Mouse (Mus musculus) forebrain, embryonic 12.5 days (tissue): ENCODE measurements at regions not wholly inside any gene's neighbourhood (a gene's known extent, or its start where the extent isn't known, plus 50 kb on each side); places are given as distances from the start of the nearest gene placed in this dataset.
A peak's percentile ranks its signal among the peaks of the same experiment; 100 is the strongest.

Experiments
- ATAC-seq: fragments of 200-750 bp; cut with Nextera tagmentation; 2 replicates; pipeline ENCODE4 v1.8.0; 2017; ENCODE audit warnings: moderate TSS enrichment; ENCODE audit not compliant: low FRiP score
- H3K27ac ChIP-seq: fragments of 300-500 bp; sonication (generic); 2 replicates; pipeline ENCODE4 v1.5.1; 2016; ENCODE audit warnings: mild to moderate bottlenecking
- H3K27me3 ChIP-seq: fragments of 300-500 bp; sonication (generic); 2 replicates; pipeline ENCODE4 v1.6.1; 2016; ENCODE audit warnings: mild to moderate bottlenecking
- H3K36me3 ChIP-seq: fragments of 300-500 bp; sonication (generic); replicated peaks from 2 replicates; pipeline ENCODE4 v1.6.1; 2016; ENCODE audit warnings: mild to moderate bottlenecking
- H3K4me1 ChIP-seq: fragments of 300-500 bp; sonication (generic); 2 replicates; pipeline ENCODE4 v1.6.1; 2016
- H3K4me2 ChIP-seq: fragments of 300-500 bp; sonication (generic); 2 replicates; pipeline ENCODE4 v1.6.1; 2016; ENCODE audit warnings: mild to moderate bottlenecking, moderate library complexity
- H3K4me3 ChIP-seq: fragments of 300-500 bp; sonication (generic); replicated peaks from 2 replicates; pipeline ENCODE4 v1.5.1; 2016; ENCODE audit warnings: mild to moderate bottlenecking
- H3K9ac ChIP-seq: fragments of 300-500 bp; sonication (generic); 2 replicates; pipeline ENCODE4 v1.6.1; 2016; ENCODE audit warnings: mild to moderate bottlenecking
- H3K9me3 ChIP-seq: fragments of 300-500 bp; sonication (generic); 2 replicates; pipeline ENCODE4 v1.6.1; 2016
- WGBS: fragments of 180-500 bp; shearing (Covaris S2); methylation state at CpG from one replicate; pipeline ENCODE4 v1.1.7; 2016; 5-methylcytosine and 5-hydroxymethylcytosine counted together

DNA sequence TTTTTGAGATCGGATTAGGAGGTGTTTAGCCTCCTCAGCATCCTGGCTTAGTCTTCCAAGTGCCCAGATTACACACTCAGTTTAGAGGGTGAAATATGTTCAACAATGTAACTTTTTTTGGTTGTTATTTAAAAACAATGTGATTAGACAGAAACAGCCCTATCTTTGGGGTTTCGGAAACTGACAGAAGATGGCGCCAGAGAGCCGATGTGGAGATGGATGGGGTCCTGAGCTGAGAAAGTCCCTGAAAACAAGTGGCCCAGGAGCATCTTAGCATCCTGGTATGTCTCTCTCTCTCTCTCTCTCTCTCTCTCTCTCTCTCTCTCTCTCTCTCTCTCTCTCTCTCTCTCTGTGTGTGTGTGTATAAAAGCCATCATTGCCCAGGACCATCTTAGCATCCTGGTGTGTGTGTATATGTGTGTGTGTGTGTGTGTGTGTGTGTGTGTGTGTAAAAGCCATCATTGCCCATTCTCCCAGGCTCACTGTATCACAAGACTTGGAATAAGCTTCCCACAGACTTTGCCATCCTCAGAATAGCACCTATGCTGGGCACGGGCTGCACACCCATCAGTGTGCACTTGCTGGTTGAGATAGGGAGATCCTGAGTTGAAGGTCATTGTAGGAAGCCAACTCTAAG lies 84.2 kb upstream of the Fam174b start:
- Histone ChIP-seq H3K4me2 (no peak overlapping the region), H3K4me1 (peaks cover 5% of the 10 kb centered on the region; the same call in 1 of the 2 replicates), H3K27me3 (peaks cover 13% of the 10 kb centered on the region; the same call in 1 of the 2 replicates), H3K4me3 (no peak overlapping the region), H3K36me3 (no peaks in the 10 kb centered on the region), H3K9me3 (no peaks in the 10 kb centered on the region), H3K27ac (no peak overlapping the region), H3K9ac (no peak overlapping the region)
- peak; percentile 61; the same call in 1 of the 2 replicates for ATAC-seq
- 26% methylated on average over 5 of the region's 5 CpGs for WGBS

- WGBS = 39% methylated on average over 12 of the region's 12 CpGs
- Histone ChIP-seq H3K9me3 (no peaks in the 10 kb centered on the region), H3K27me3 (peaks cover 13% of the 10 kb centered on the region; the same call in 1 of the 2 replicates), H3K4me3 (no peak overlapping the region), H3K27ac (no peak overlapping the region), H3K4me1 (peaks cover 5% of the 10 kb centered on the region; the same call in 1 of the 2 replicates), H3K9ac (no peak overlapping the region), H3K4me2 (no peak overlapping the region), H3K36me3 (no peaks in the 10 kb centered on the region)
- ATAC-seq = peak; percentile 51; the same call in 1 of the 2 replicates
Measured at GRCm38 (mm10) chr7:73654193-73654871, 85.8 kb upstream of the Fam174b start.

DNA sequence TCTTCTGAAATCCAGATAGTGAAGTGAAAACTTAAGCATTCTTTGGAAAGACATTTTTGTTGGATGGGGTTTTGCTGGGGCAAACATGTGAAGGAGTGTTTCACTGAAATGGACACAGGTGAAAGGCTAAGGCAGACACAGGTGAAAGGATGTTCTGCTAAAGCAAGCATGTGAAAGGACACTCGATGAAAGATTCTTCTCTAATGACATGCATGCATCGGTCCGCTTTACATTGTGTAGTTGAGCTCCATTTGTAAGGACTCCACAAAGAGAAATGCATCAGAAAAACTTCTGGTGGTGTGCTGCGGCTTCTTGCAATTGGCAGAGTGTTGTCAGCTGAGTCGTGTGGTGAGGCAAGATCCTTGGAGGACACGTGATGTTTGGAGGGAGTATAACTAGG lies 89.2 kb upstream of the Fam174b start:
- H3K36me3 ChIP-seq = no peaks in the 10 kb centered on the region
- H3K4me1 ChIP-seq = peaks cover 9% of the 10 kb centered on the region
- peaks cover 13% of the 10 kb centered on the region; the same call in 1 of the 2 replicates for H3K27me3 ChIP-seq
- H3K4me3 ChIP-seq = no peak overlapping the region
- H3K9me3 ChIP-seq = no peaks in the 10 kb centered on the region
- H3K4me2 ChIP-seq = no peak overlapping the region
- no peak for ATAC-seq
- WGBS = 91% methylated on average over 6 of the region's 6 CpGs
- H3K27ac ChIP-seq = no peak overlapping the region
- no peak overlapping the region for H3K9ac ChIP-seq

GRCm38 (mm10) chr7:73648010-73648409 lies 92.1 kb upstream of the Fam174b start:
- H3K4me3 ChIP-seq = no peak overlapping the region
- H3K4me1 ChIP-seq = peaks cover 21% of the 10 kb centered on the region
- no peak overlapping the region for H3K4me2 ChIP-seq
- WGBS = 34% methylated on average over 4 of the region's 4 CpGs
- no peak overlapping the region for H3K9ac ChIP-seq
- H3K27ac ChIP-seq = no peak overlapping the region
- 0 out of 2 replicates have a peak, but pooled peaks cover 4% of the 10 kb centered on the region for H3K27me3 ChIP-seq
- no peaks in the 10 kb centered on the region for H3K36me3 ChIP-seq
- ATAC-seq = no peak
- no peaks in the 10 kb centered on the region for H3K9me3 ChIP-seq

- H3K27ac ChIP-seq = peak overlapping the region; percentile 67
- ATAC-seq = peak; percentile 17; the same call in 1 of the 2 replicates
- H3K9ac ChIP-seq = no peak overlapping the region
- H3K9me3 ChIP-seq = no peaks in the 10 kb centered on the region
- no peaks in the 10 kb centered on the region for H3K36me3 ChIP-seq
- WGBS = 54% methylated on average over 4 of the region's 4 CpGs
- H3K27me3 ChIP-seq = no peaks in the 10 kb centered on the region
- H3K4me3 ChIP-seq = no peak overlapping the region
- H3K4me1 ChIP-seq = peaks cover 22% of the 10 kb centered on the region
- no peak overlapping the region for H3K4me2 ChIP-seq
Measured at GRCm38 (mm10) chr7:73647140-73647539, 93.0 kb upstream of the Fam174b start.

- Histone ChIP-seq H3K4me2 (no peak overlapping the region), H3K27me3 (no peaks in the 10 kb centered on the region), H3K9ac (no peak overlapping the region), H3K27ac (peak overlapping the region; percentile 67; the same call in 1 of the 2 replicates), H3K4me3 (no peak overlapping the region), H3K4me1 (peaks cover 22% of the 10 kb centered on the region), H3K9me3 (no peaks in the 10 kb centered on the region), H3K36me3 (no peaks in the 10 kb centered on the region)
- ATAC-seq = peak; percentile 53; the same call in 1 of the 2 replicates
- WGBS = 44% methylated on average over 5 of the region's 5 CpGs
Measured at GRCm38 (mm10) chr7:73646711-73647110, 93.4 kb upstream of the Fam174b start.

GRCm38 (mm10) chr7:73644362-73644904 lies 95.7 kb upstream of the Fam174b start:
- no peak overlapping the region for H3K4me3 ChIP-seq
- peak overlapping the region; percentile 82 for H3K27ac ChIP-seq
- no peak overlapping the region for H3K4me2 ChIP-seq
- H3K9me3 ChIP-seq = no peaks in the 10 kb centered on the region
- WGBS = 19% methylated on average over 4 of the region's 4 CpGs
- no peak overlapping the region for H3K9ac ChIP-seq
- H3K27me3 ChIP-seq = no peaks in the 10 kb centered on the region
- H3K4me1 ChIP-seq = peaks cover 22% of the 10 kb centered on the region
- ATAC-seq = peak; percentile 66; the same call in 1 of the 2 replicates
- no peaks in the 10 kb centered on the region for H3K36me3 ChIP-seq

DNA sequence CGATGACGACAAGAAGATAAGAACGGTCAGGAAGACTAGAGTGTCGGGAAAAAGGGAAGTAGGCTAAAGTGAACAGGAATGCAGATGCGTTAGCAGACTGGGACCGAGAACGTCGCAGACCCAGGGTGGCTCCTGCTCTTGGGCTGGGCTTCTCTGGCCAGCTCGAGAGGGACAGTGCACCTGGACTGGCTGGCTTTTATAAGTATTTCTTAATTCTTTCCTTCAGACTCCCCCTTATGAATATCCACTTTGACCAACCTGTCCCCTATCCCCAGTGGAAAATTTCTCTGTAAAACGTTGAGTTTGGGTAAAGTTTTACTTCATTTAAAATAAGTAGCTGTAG lies 96.1 kb upstream of the Fam174b start:
- no peaks in the 10 kb centered on the region for H3K36me3 ChIP-seq
- H3K9ac ChIP-seq = no peak overlapping the region
- no peaks in the 10 kb centered on the region for H3K9me3 ChIP-seq
- 31% methylated on average over 10 of the region's 10 CpGs for WGBS
- H3K27me3 ChIP-seq = no peaks in the 10 kb centered on the region
- H3K27ac ChIP-seq = peak overlapping the region; percentile 82; the same call in 1 of the 2 replicates
- ATAC-seq = peak; percentile 24; the same call in 1 of the 2 replicates
- no peak overlapping the region for H3K4me3 ChIP-seq
- no peak overlapping the region for H3K4me2 ChIP-seq
- peaks cover 22% of the 10 kb centered on the region for H3K4me1 ChIP-seq

DNA sequence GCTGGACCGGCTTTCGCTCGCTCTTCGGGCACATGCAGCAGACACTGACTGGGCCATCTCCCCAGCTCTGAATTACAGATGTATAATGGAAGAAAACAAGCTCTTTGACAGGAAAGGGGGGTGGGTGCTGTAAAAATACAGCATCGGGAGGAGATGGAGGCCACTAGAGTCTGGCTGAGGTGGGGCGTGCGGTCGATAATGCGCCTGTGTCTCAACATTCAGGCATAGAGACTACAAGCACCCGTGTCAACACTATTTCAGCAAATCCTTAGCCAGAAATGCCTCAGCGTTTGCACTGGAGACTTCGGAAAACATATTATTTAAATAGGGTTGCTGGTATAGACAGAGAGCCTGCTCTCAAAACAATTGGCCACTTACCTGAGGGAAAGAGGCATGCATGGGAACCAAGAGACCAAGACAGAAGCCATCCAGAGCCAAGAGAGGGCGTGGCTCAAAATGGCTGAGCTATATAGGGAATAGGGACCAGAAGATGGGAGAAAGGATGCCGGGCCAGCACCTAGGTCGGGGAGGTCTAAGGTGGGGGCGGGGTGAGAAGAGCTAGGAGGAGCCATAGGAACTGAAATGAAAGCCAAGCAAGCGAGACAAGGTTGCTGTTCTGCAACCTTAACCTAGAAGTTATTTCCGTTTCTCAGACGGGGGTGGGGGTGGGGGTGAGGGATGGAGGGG lies 96.7 kb upstream of the Fam174b start:
- no peak overlapping the region for H3K9ac ChIP-seq
- WGBS = 74% methylated on average over 19 of the region's 19 CpGs
- peaks cover 22% of the 10 kb centered on the region for H3K4me1 ChIP-seq
- H3K4me2 ChIP-seq = no peak overlapping the region
- H3K27ac ChIP-seq = peak overlapping the region; percentile 82; the same call in 1 of the 2 replicates
- no peaks in the 10 kb centered on the region for H3K9me3 ChIP-seq
- no peaks in the 10 kb centered on the region for H3K36me3 ChIP-seq
- H3K27me3 ChIP-seq = no peaks in the 10 kb centered on the region
- ATAC-seq = no peak
- H3K4me3 ChIP-seq = no peak overlapping the region

DNA sequence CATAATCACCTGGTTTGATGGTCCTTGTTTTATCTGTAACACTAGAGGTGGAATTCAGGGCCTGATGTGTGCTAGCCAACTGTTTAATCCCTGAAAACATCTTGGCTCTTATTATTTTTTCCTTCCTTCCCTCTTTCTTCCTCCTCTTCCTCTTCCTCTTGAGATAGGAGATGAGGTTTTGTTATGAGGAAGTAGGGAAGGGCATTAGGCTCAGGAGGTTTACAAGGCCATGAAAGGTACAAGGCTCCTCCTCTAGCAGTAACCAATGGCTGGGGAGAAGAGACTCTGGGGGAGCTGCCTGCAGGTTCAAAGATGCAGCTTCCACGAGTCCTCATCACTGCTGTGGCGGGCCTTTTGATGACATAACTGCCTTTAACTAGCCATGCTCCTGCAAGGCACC lies 98.6 kb upstream of the Chd2 start:
- peaks cover 37% of the 10 kb centered on the region for H3K4me1 ChIP-seq
- H3K27me3 ChIP-seq = no peaks in the 10 kb centered on the region
- no peak for ATAC-seq
- no peaks in the 10 kb centered on the region for H3K9me3 ChIP-seq
- 59% methylated on average over 2 of the region's 2 CpGs for WGBS
- H3K4me3 ChIP-seq = no peak overlapping the region
- no peak overlapping the region for H3K9ac ChIP-seq
- no peak overlapping the region for H3K4me2 ChIP-seq
- no peaks in the 10 kb centered on the region for H3K36me3 ChIP-seq
- no peak overlapping the region for H3K27ac ChIP-seq

- H3K36me3 ChIP-seq = no peaks in the 10 kb centered on the region
- ATAC-seq = peak; percentile 95
- WGBS = 9% methylated on average over 4 of the region's 4 CpGs
- H3K27ac ChIP-seq = peak overlapping the region; percentile 90
- H3K4me1 ChIP-seq = peaks cover 19% of the 10 kb centered on the region
- H3K27me3 ChIP-seq = no peaks in the 10 kb centered on the region
- no peak overlapping the region for H3K9ac ChIP-seq
- no peak overlapping the region for H3K4me2 ChIP-seq
- no peak overlapping the region for H3K4me3 ChIP-seq
- H3K9me3 ChIP-seq = no peaks in the 10 kb centered on the region
Measured at GRCm38 (mm10) chr7:73637810-73638125, 96.1 kb upstream of the Chd2 start.

GRCm38 (mm10) chr7:73637101-73637809 lies 95.6 kb upstream of the Chd2 start:
- Histone ChIP-seq H3K27ac (peak overlapping the region; percentile 90), H3K9ac (no peak overlapping the region), H3K4me3 (no peak overlapping the region), H3K27me3 (no peaks in the 10 kb centered on the region), H3K4me2 (no peak overlapping the region), H3K9me3 (no peaks in the 10 kb centered on the region), H3K4me1 (peaks cover 19% of the 10 kb centered on the region), H3K36me3 (no peaks in the 10 kb centered on the region)
- peak; percentile 14; the same call in 1 of the 2 replicates for ATAC-seq
- 25% methylated on average over 5 of the region's 5 CpGs for WGBS
